Mouse (Mus musculus) spleen, adult 2 months (tissue): ENCODE results near the gene Pde4dip.

Experiments used
- CTCF ChIP-seq: fragments of 200-500 bp; IDR thresholded peaks from 2 replicates; pipeline ENCODE4 v1.5.1; 2011; ENCODE audit warnings: mild to moderate bottlenecking, inconsistent platforms; ENCODE audit not compliant: insufficient read depth, insufficient read length, insufficient replicate concordance; ENCODE audit errors: extremely low read depth
- POLR2A ChIP-seq: fragments of 200-500 bp; IDR thresholded peaks from 2 replicates; pipeline ENCODE4 v1.6.1; 2011; ENCODE audit warnings: low read depth, low read length, inconsistent platforms

DNA sequence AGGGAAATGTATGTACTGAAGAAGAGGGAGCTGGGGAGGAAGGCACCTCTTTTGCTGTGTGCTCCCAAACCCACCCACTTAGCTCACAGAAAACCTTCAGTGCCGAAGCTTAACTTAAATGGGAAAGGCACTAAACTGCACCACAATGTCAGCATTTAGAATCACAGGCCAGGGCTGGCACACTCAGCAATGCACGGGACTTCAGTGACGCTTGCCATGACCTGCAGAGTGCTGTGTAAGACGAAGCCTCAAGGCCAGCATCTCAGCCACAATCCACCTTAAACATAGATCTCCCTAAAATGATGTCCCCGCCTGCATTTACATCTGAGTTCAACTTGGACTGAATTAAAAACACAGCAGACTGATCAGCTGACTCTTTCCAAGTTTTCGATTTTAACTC lies 91.1 kb downstream of the Pde4dip start:
- TF ChIP-seq CTCF = no peak
- TF ChIP-seq POLR2A = no peak
